Mouse (Mus musculus) liver, embryonic 14.5 days (tissue): Measurements from ENCODE around the gene Tmem56. TPM values are rescaled to one million over a fixed set of nuclear protein-coding genes. Genes with fewer than 3 reads are reported as not detected.

Source experiments
- ATAC-seq: fragments of 200-750 bp; cut with Nextera tagmentation; 2 replicates; pipeline ENCODE4 v1.8.0; 2017; ENCODE audit warnings: moderate number of reproducible peaks, mild to moderate bottlenecking, moderate library complexity; ENCODE audit not compliant: insufficient read depth
- DNase-seq, 3 experiments: peaks; one replicate each; pipeline ENCODE4 v3.0.0-alpha.2; 2012 to 2013; ENCODE audit warnings: low read depth in 3 of 3, low spot score in 3 of 3
- H3K27ac ChIP-seq: fragments of 300-500 bp; sonication (generic); 2 replicates; pipeline ENCODE4 v1.5.1; 2014; ENCODE audit warnings: moderate library complexity, mild to moderate bottlenecking, control low read depth, inconsistent platforms
- H3K27me3 ChIP-seq: fragments of 300-500 bp; sonication (generic); 2 replicates; pipeline ENCODE4 v1.6.1; 2014; ENCODE audit warnings: mild to moderate bottlenecking, low read length, moderate library complexity; ENCODE audit not compliant: control insufficient read depth, insufficient read depth
- H3K36me3 ChIP-seq: fragments of 300-500 bp; sonication (generic); replicated peaks from 2 replicates; pipeline ENCODE4 v1.6.1; 2014; ENCODE audit warnings: low read depth; ENCODE audit not compliant: control insufficient read depth, insufficient read depth
- H3K4me1 ChIP-seq, 2 experiments: fragments of 200-500 bp in 1 of 2; fragments of 300-500 bp in 1 of 2; sonication (generic) in 1 of 2; replicated peaks; 2 replicates each; pipeline ENCODE4 v1.6.1; 2012 to 2014; ENCODE audit warnings: antibody characterized with exemption in 1 of 2, inconsistent platforms in 1 of 2, low read length in 1 of 2; ENCODE audit not compliant: control insufficient read depth in 2 of 2, insufficient read depth in 2 of 2
- H3K4me2 ChIP-seq: fragments of 300-500 bp; sonication (generic); 2 replicates; pipeline ENCODE4 v1.6.1; 2014; ENCODE audit warnings: low read depth, mild to moderate bottlenecking, control low read depth, moderate library complexity
- H3K4me3 ChIP-seq, 2 experiments: fragments of 200-500 bp in 1 of 2; fragments of 300-500 bp in 1 of 2; sonication (generic) in 1 of 2; 2 replicates each; pipeline ENCODE4 v1.5.1; 2012 to 2014; ENCODE audit warnings: low read depth in 2 of 2, low read length in 2 of 2, mild to moderate bottlenecking in 2 of 2, control low read depth in 1 of 2, inconsistent platforms in 1 of 2, moderate library complexity in 1 of 2; ENCODE audit not compliant: insufficient read depth in 1 of 2
- H3K9ac ChIP-seq: fragments of 300-500 bp; sonication (generic); replicated peaks from 2 replicates; pipeline ENCODE4 v1.6.1; 2014; ENCODE audit warnings: mild to moderate bottlenecking, control low read depth, moderate library complexity
- H3K9me3 ChIP-seq: fragments of 300-500 bp; sonication (generic); 2 replicates; pipeline ENCODE4 v1.6.1; 2016; ENCODE audit warnings: low read length, mixed read lengths; ENCODE audit not compliant: control insufficient read depth
- CTCF ChIP-seq: IDR thresholded peaks from 2 replicates; pipeline ENCODE4 v1.5.1; 2016; ENCODE audit warnings: antibody characterized with exemption, low read depth, control low read depth
- EP300 ChIP-seq: IDR thresholded peaks from 2 replicates; pipeline ENCODE4 v1.6.1; 2016; ENCODE audit warnings: antibody characterized with exemption, low read depth
- WGBS: fragments of 180-500 bp; shearing (Covaris S2); extraction: QIAGEN DNeasy Blood & Tissue Kit; methylation state at CpG from one replicate; pipeline ENCODE4 v1.1.7; 2014; ENCODE audit not compliant: insufficient replicate concordance; 5-methylcytosine and 5-hydroxymethylcytosine counted together
- polyA plus RNA-seq, 2 experiments: library from polyadenylated mRNA; depleted of rRNA in 1 of 2; stranded (reverse) in 1 of 2; unstranded in 1 of 2; fragments of >200 nt; fragmentation: Nextera tagmentation in 1 of 2; extraction: Ambion mirVana in 1 of 2; gene quantifications; 2 replicates each; pipeline versions ENCODE4 v1.2.1 to v1.2.3; 2012 to 2014

Gene Tmem56
- polyA plus RNA-seq, 2 experiments, result 13.5 to 25.3 TPM

DNA sequence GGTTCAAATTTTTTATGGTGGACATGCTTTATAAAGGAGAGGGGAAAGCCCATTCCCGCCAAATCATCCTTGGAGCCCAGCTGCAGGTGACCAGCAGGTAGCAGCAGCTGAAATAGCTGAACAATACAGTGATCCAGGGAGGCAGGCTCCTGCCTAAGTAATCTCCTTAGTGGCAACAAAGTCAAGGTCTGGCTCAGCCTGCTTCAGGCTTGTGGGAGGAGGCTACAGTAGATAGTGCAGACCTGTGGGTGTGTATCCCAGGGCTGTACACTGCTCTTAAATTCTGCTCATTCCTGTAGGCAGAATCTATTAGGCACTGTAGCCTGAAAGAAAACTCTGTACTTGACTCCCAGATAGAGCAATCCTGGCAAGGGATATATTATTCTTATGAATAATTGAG is 38.0 kb upstream of the Tmem56 start:
- ATAC-seq, result no peak
- H3K9me3 ChIP-seq, result no peaks in the 10 kb centered on the region
- no peaks in the 10 kb centered on the region for H3K36me3 ChIP-seq
- no peak overlapping the region for H3K9ac ChIP-seq
- TF ChIP-seq EP300, result no peak
- WGBS, result 72% methylated on average over 1 of the region's 1 CpGs
- H3K4me1 ChIP-seq, result no peaks in the 10 kb centered on the region
- H3K27ac ChIP-seq, result no peak overlapping the region
- no peak overlapping the region for H3K4me3 ChIP-seq
- no peak overlapping the region for H3K4me2 ChIP-seq
- no peak for DNase-seq
- H3K27me3 ChIP-seq, result no peaks in the 10 kb centered on the region

DNA sequence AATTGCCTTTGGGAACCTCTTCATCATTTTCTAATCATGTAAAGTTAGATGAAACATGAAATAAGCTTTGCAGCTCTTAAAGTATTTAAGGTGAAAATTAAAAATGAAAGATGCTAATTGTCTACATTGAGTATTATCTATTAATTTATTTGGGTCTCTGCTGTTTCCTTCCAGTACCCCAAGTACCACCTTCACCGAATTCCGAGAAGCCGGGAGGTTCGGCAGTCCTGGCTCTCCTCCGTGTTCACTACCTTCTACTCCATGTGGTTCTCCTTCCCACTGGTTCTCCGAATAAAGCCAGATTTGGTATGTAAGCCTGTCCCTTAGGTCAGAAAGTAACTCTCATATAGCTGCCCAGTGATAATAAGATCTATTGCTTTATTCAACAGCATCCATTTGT is 37.0 kb upstream of the Tmem56 start:
- H3K36me3 ChIP-seq, result no peaks in the 10 kb centered on the region
- H3K27me3 ChIP-seq, result no peaks in the 10 kb centered on the region
- DNase-seq, result no peak
- no peaks in the 10 kb centered on the region for H3K4me1 ChIP-seq
- no peaks in the 10 kb centered on the region for H3K9me3 ChIP-seq
- TF ChIP-seq EP300 (no peak), CTCF (no peak)
- no peak overlapping the region for H3K4me2 ChIP-seq
- H3K4me3 ChIP-seq, result no peak overlapping the region
- H3K9ac ChIP-seq, result no peak overlapping the region
- ATAC-seq, result no peak
- 87% methylated on average over 6 of the region's 6 CpGs for WGBS
- no peak overlapping the region for H3K27ac ChIP-seq

DNA sequence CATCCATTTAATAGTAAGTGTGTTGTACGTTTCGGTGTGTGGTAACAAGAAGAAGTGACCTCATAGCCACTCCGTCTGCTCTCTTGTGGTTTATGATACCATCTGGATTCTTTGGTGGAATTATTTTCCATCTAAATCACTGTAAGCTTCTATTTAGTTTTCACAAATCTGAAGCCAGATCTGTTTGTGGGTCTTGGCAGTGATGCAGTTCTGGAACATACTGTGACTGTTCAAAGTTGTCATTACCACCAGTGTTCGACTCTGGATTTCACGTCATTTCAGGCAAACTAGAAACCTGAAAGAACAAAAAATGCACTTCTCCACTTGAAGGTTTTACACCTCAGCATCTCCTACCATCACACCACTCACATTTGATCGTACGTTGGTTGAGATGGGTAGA is 32.6 kb upstream of the Tmem56 start:
- H3K9me3 ChIP-seq, result no peaks in the 10 kb centered on the region
- DNase-seq (no peak), ATAC-seq (no peak)
- no peak overlapping the region for H3K4me3 ChIP-seq
- H3K4me1 ChIP-seq, result no peaks in the 10 kb centered on the region
- H3K9ac ChIP-seq, result no peak overlapping the region
- TF ChIP-seq EP300, result no peak
- no peak for TF ChIP-seq CTCF
- 81% methylated on average over 7 of the region's 7 CpGs for WGBS
- H3K27ac ChIP-seq, result no peak overlapping the region
- no peak overlapping the region for H3K4me2 ChIP-seq
- no peaks in the 10 kb centered on the region for H3K36me3 ChIP-seq
- no peaks in the 10 kb centered on the region for H3K27me3 ChIP-seq

DNA sequence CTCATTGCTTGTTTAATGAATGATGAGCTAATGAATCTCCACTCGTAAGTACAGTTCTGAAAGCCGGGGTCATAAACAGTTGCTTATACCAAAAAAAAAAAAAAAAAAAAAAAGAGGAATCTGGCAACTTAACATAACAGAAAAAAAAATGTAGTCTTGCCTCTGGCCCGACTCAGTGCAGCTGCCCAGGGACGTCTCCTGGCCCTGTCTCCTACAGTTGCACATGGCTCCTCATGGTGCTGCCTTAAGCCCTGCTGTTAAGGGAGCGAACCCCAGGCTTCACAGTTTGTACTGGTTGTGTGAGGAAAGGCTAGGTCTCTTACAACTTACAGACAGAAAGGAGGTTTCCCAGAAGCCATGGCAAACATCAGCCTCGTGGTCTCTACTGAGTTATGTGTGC is 31.3 kb upstream of the Tmem56 start:
- TF ChIP-seq EP300 (no peak), CTCF (no peak)
- H3K9me3 ChIP-seq, result no peaks in the 10 kb centered on the region
- H3K4me2 ChIP-seq, result no peak overlapping the region
- no peak overlapping the region for H3K9ac ChIP-seq
- no peaks in the 10 kb centered on the region for H3K27me3 ChIP-seq
- ATAC-seq (no peak), DNase-seq (no peak)
- WGBS, result 72% methylated on average over 6 of the region's 6 CpGs
- no peaks in the 10 kb centered on the region for H3K36me3 ChIP-seq
- H3K4me3 ChIP-seq, result no peak overlapping the region
- no peak overlapping the region for H3K27ac ChIP-seq
- H3K4me1 ChIP-seq, result 0 out of 4 replicates have a peak, but pooled peaks cover 1 to 2% of the 10 kb centered on the region in 2 experiments

DNA sequence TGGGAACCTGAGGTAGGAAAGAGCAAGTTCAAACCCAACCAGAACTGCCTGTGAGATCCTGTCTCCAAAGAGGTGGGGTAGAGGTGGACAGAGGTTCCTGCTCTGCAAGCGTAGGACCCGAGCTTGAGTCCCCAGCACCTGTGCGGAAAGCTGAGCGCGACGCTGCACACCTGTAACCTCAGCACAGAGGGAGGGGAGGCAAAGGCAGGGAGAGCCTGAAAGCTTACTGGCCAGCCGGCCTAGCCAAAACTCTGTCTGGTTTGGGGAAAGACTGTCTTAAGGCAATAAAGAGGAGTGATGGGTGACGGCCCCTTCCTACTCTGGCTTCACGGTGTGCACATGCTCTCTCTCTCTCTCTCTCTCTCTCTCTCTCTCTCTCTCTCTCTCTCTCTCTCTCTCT is 30.1 kb upstream of the Tmem56 start:
- H3K4me1 ChIP-seq, result 0 out of 4 replicates have a peak, but pooled peaks cover 2% of the 10 kb centered on the region in 2 experiments
- H3K27ac ChIP-seq, result no peak overlapping the region
- H3K4me3 ChIP-seq, result no peak overlapping the region
- TF ChIP-seq CTCF (no peak), EP300 (no peak)
- H3K36me3 ChIP-seq, result no peaks in the 10 kb centered on the region
- H3K9ac ChIP-seq, result no peak overlapping the region
- H3K9me3 ChIP-seq, result no peaks in the 10 kb centered on the region
- 83% methylated on average over 9 of the region's 9 CpGs for WGBS
- no peaks in the 10 kb centered on the region for H3K27me3 ChIP-seq
- ATAC-seq (no peak), DNase-seq (no peak)
- no peak overlapping the region for H3K4me2 ChIP-seq
